Mouse (Mus musculus) T-helper 1 cell (primary cell): Measurements from ENCODE around the gene Zfp281.

Source experiments
- in situ Hi-C: fragments of 300-600 bp; cut with MboI, MseI; formaldehyde crosslinking; loops from one replicate; pipeline ENCODE4 v1.15.1; 2025; ENCODE audit warnings: high pct_unique_total_duplicates

The Zfp281 gene

GRCm38 (mm10) chr1:136613300-136613751 lies 11.4 kb upstream of the Zfp281 start:
- in situ Hi-C loops, result no loop called here

- in situ Hi-C loops, result no loop called here
These were observed 9.8 kb upstream of the Zfp281 start for GRCm38 (mm10) chr1:136614748-136615440.

- in situ Hi-C loops, result no loop called here
These were observed 7.4 kb upstream of the Zfp281 start for GRCm38 (mm10) chr1:136617163-136617788.

- in situ Hi-C loops, result no loop called here
These were observed 6.1 kb upstream of the Zfp281 start for GRCm38 (mm10) chr1:136618570-136618969.

DNA sequence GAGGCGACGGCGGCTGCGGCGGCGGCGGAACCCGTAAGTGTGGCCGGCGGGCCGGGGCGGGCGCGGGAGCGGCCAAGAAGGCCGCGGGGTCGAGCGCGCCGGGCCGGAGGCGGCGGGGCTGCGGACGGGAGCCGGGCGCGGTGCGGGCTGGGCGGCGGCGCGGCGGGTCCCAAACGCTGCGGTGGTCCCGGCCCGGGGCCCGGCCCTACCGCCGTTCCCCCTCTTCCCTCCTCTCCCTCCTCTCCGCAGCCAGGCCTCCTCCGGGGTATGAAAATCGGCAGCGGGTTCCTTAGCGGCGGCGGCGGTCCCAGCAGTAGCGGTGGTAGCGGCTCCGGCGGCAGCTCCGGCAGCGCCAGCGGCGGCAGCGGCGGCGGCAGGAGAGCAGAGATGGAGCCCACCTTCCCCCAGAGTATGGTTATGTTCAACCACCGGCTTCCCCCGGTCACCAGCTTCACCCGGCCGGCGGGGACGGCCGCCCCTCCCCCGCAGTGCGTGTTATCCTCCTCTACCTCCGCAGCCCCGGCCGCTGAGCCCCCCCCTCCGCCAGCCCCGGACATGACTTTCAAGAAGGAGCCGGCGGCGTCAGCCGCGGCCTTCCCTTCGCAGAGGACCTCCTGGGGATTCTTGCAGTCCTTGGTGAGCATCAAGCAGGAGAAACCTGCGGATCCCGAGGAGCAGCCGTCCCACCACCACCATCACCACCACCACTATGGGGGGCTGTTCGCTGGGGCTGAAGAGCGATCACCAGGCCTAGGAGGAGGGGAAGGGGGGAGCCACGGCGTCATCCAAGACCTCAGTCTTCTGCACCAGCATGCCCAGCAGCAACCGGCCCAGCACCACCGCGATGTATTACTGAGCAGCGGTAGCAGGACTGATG lies 556 bp downstream of the Zfp281 start:
- in situ Hi-C loops, result loop anchor here (5.0 kb wide), 2 partner anchors 48 to 57 kb away; no protein-coding TSS in a partner anchor

DNA sequence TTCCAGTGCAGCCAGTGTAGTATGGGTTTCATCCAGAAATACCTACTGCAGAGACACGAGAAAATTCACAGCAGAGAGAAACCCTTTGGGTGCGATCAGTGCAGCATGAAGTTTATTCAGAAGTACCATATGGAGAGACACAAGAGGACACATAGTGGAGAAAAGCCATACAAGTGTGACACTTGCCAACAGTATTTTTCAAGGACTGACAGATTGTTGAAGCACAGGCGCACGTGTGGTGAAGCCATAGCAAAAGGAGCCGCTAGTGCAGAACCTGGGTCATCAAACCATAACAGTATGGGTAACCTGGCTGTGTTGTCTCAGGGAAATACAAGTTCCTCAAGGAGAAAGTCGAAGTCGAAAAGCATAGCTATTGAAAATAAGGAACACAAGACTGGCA lies 1.4 kb downstream of the Zfp281 start:
- in situ Hi-C loops, result loop anchor here (5.0 kb wide), 2 partner anchors 49 to 56 kb away; no protein-coding TSS in a partner anchor

- in situ Hi-C loops, result loop anchor here (5.0 kb wide), 2 partner anchors 49 to 56 kb away; no protein-coding TSS in a partner anchor
These were observed 2.1 kb downstream of the Zfp281 start for GRCm38 (mm10) chr1:136626756-136627155.

DNA sequence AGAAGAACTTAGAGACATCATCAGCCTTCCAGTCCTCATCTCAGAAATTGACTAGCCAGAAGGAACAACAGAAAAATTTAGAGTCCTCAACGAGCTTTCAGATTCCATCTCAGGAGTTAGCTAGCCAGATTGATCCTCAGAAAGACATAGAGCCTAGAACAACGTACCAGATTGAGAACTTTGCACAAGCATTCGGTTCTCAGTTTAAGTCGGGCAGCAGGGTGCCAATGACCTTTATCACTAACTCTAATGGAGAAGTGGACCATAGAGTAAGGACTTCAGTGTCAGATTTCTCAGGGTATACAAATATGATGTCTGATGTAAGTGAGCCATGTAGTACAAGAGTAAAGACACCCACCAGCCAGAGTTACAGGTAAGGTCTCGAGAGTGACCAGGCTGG lies 2.9 kb downstream of the Zfp281 start:
- in situ Hi-C loops, result loop anchor here (5.0 kb wide), 2 partner anchors 50 to 55 kb away; no protein-coding TSS in a partner anchor

DNA sequence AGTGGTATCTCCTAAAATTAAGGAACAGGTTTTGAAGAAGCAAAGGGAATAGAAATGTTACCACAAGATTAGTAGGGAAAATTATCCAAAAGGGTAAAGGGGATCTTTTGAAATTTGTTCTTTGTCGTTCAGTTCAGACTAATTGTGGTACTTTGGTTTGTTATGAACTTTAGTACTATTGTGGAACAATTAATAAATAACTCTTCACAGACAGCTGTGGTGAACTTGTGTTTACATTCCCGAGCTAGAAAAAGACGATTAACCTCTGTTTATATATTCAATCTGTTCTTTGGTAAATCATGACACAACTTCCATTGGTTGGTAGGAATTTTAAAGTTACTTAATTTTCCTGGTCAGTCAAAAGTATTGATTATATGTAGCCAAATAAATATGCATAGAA lies 8.2 kb downstream of the Zfp281 start:
- in situ Hi-C loops, result no loop called here

DNA sequence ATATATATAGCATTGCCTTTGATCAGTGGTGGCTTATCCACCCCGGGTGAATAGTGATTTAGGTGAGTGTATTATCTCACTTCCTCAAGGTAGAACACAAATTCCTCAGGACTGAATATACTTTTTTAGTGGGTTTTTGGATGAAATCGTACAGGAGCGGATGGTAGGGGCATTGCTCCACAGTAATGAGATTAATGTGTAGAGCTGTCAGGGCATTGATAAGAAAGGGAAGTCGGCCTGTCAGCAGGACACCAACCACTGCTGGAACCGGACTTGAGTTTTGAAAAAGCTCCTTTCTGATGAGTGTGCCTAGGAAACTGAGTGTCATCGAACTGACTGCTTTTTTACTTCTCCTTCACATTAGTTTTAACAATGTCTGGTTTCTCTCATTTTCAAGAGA lies 10.9 kb downstream of the Zfp281 start:
- in situ Hi-C loops, result no loop called here

- in situ Hi-C loops, result no loop called here
These were observed 12.2 kb downstream of the Zfp281 start for GRCm38 (mm10) chr1:136636946-136637345.

DNA sequence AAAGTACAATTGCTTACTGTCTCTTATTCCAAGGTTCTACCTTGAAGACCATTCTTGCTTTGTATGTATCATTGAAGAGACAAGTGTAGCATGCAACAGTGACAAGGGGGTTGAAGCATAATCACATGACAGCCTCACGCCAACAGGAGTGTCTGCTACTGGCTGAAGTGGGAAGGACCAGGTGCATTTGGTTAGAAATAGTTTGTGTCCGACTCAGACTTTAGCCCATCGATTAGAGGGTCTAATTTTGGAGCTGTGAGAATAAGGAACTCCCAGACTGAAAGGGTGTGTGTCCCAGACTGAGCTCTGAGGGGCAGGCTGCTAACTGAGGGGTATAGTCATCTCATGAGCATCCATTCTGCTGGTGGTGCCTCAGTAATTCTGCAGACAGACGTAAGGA lies 13.0 kb downstream of the Zfp281 start:
- in situ Hi-C loops, result no loop called here

DNA sequence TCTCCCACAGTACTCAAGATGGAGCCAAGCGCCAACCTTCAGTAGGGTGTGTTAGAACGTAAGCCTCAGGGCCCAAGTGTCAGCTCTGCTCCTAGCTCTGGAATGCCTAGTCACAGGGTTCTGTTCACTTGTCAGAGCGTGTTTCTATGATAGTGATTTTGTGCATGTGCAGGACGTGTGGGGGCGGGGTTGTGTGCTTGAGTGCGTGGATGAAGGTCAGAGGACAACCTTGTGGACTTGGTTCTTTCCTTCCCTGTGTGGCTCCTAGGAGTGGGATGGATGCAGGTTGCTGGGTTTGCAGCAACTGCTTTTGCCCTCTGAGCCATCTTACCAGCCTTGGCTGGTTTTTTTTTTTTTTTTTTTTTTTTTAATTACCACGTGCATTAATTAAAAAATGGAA lies 13.5 kb downstream of the Zfp281 start:
- in situ Hi-C loops, result no loop called here

GRCm38 (mm10) chr1:136638699-136639098 lies 14.0 kb downstream of the Zfp281 start:
- in situ Hi-C loops, result no loop called here

- in situ Hi-C loops, result no loop called here
These were observed 14.5 kb downstream of the Zfp281 start for GRCm38 (mm10) chr1:136639221-136639620.

- in situ Hi-C loops, result no loop called here
These were observed 18.0 kb downstream of the Zfp281 start for GRCm38 (mm10) chr1:136642701-136643100.

- in situ Hi-C loops, result no loop called here
These were observed 19.8 kb downstream of the Zfp281 start for GRCm38 (mm10) chr1:136644486-136644885.

DNA sequence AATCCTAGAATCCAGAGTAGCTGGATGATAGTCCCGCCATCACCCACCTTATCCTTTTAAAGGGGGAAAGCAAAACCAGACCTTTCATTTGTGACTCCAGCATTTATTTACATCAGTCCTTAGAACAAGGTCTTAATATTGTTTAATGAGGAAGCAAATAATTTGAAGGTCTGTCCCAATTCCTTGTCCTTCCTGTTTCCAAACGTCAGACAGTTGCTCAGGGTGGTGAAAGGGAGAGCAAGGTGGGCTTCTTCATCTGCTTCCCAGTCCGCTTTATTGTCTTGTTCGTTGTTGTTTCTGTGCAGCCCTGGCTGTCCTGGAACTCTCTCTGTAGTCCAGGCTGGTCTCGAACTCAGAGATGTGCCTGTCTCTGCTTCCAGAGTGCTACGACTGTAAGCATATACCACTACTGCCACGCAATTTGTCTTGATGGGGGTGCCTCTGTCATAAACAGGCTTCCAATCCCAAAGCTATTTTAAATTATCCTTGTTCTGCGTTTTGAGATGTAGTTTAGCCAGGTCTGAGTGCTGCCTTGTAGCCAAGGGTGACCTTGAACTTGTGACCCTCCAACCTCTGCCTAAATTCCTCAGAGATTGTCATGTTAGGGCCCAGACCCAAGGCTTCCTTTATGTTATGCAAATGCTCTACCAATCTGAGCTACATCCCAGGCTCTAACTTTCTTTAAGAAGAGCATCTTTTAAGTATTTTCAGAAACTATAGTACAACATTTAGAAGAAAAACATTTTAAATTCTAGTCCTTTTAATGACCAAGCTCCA lies 21.3 kb downstream of the Zfp281 start:
- in situ Hi-C loops, result no loop called here

DNA sequence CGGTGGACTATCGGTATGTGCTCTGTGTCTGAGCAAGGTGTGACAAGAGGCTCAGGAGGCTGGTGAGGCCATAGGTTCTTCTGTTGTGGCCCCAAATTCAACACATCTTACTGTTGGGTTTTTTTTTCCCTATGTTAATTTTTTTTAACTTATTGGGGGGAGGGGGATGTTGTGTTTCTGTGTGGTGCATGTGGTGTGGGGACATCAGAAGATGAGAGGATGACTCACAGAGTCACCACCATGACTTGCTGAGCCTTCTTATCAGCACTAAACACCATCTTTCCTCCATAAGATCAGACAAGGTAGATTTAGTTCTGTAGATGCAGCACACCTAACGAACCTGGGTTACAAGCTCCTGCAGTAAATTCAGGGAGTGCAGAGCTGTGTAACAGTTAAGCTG lies 27.4 kb downstream of the Zfp281 start:
- in situ Hi-C loops, result no loop called here

DNA sequence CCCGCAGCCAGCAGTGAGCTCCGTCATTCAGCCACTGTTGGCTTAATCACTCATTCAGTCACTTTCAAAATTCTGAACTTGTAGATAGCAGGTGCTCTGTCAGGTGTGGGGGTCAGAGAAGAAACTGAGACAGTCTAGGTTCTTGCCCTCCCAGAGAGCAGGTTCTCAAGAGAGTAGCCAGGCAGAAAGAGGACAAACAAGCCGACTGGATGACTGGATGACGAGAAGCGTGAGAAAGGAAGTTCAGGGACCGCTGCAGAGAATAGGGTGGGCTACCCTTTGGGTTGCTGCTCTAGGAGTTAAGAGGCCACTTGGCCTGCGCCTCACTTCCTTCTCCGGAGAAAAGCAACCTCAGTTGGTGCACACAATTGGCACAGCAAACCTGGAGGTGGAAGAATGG lies 28.8 kb downstream of the Zfp281 start:
- in situ Hi-C loops, result no loop called here

GRCm38 (mm10) chr1:136654385-136654784 lies 29.7 kb downstream of the Zfp281 start:
- in situ Hi-C loops, result no loop called here
